In the genomic region with DNA sequence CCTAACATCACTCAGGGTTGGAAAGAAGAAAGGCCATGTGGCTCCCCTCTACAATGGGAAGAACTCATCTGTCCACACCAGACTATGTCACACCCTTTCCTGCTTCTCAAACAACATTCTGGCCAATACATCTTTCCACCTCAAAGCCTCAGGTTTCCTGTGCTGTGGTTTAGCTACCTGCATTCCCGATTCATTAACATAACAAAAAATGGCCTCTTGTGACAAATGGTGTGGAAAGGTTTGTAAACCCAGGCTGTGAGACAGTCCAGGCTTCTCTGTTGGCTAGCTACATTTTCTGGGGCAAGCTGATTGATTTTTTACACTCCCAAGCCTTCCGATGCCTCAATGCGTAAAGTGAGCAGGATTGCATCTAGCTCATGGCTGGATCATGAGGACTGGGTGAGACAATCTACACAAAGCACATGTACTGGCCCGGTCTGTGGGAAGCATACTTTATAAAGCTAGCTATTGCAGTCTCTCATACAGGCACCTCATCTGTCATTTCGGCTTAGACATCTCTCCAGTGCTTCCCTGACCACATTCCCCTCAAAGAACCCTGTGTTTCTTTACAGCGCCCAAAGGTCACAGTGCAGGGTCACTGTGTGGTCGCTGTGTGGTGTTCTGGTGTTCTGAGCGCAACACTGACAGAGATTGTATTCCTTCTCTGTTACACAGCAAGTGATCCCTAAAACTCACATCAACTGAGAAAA, we compare ENCODE assay signal across 35 mouse cellular contexts. TPM values are rescaled to one million over a fixed set of nuclear protein-coding genes. Genes with fewer than 3 reads are reported as not detected.
A peak's percentile ranks its signal among the peaks of the same experiment; 100 is the strongest.
DNase-seq lines count a peak whose midpoint lies in the region; TF ChIP-seq lines count a peak whose summit lies in the region.
"Had no signal": no experiment of that assay in that cellular context is flagged by ENCODE, and none has a peak within 500 bp of the region (broad histone marks: within the 10 kb centered on the region; RNA-seq: fewer than 3 reads in every experiment).

No protein-coding gene starts in this region.

- no peak overlapping the region for H3K27ac ChIP-seq in heart, embryonic 10.5 days
- no peak overlapping the region for H3K27ac ChIP-seq in ES-E14 (ENCODE audit: insufficient read depth, low read depth, low read length, poor library complexity, severe bottlenecking)
- H3K27ac ChIP-seq: embryonic facial prominence, embryonic 13.5 days; forebrain, embryonic 10.5 days; forebrain, embryonic 15.5 days; hindbrain, embryonic 13.5 days; liver, embryonic 14.5 days; macrophage; stomach, embryonic 15.5 days had no signal

- intact Hi-C loops in heart, postnatal 14 days (cut with DNase I): no loop called here

- H3K4me1 ChIP-seq in heart, embryonic 10.5 days: no peaks in the 10 kb centered on the region
- H3K4me1 ChIP-seq in ES-E14 (ENCODE audit: control insufficient read depth in 2 of 2, insufficient read depth in 2 of 2, low read length in 2 of 2, poor library complexity in 1 of 2): peaks cover 0 to 2% of the 10 kb centered on the region in 2 experiments; a peak in 1 of 4 replicates
- H3K4me1 ChIP-seq: forebrain, embryonic 15.5 days; stomach, embryonic 15.5 days had no signal

- in situ Hi-C loops in ES-E14 (cut with MboI; ENCODE audit: low sequenced_read_pairs in 2 of 2, unreplicated experiment in 2 of 2): no loop called here

- DNase-seq in heart, embryonic 10.5 days (ENCODE audit: low spot score): peak; percentile 51
- DNase-seq in heart, postnatal 14 days: no peak
- DNase-seq in ES-E14 (ENCODE audit: low read depth, low spot score) (peak; percentile 21), ZHBTc4 (ENCODE audit: low read depth, low spot score) (peak; percentile 52)
- DNase-seq in lung, postnatal 36 days: peak; percentile 46
- DNase-seq in layer of hippocampus, postnatal 10 days (ENCODE audit: low spot score in 2 of 2): no peak
- no peak for DNase-seq in ovary, postnatal 36 days (ENCODE audit: low spot score)
- DNase-seq: adrenal gland, postnatal 25 days; cerebellum, adult 11-12 months; cerebellum, adult 9-11 months; gastrocnemius, postnatal 10 days; heart, postnatal 4 days; kidney, adult 9 months; kidney, postnatal 14 days; layer of hippocampus, adult 9-11 months; liver; midbrain, embryonic 14.5 days; right cerebral cortex, postnatal 25 days had no signal

- H3K36me3 ChIP-seq in heart, embryonic 10.5 days: no peaks in the 10 kb centered on the region
- no peaks in the 10 kb centered on the region for H3K36me3 ChIP-seq in ES-E14 (ENCODE audit: control insufficient read depth, insufficient read depth, low read length, poor library complexity, severe bottlenecking)
- H3K36me3 ChIP-seq: embryonic facial prominence, embryonic 13.5 days; forebrain, embryonic 10.5 days; forebrain, embryonic 15.5 days; hindbrain, embryonic 13.5 days; stomach, embryonic 15.5 days had no signal

- H3K9me3 ChIP-seq in heart, embryonic 10.5 days: no peaks in the 10 kb centered on the region
- H3K9me3 ChIP-seq in ES-E14 (ENCODE audit: control insufficient read depth, insufficient read depth, low read depth, low read length): no peaks in the 10 kb centered on the region
- H3K9me3 ChIP-seq: embryonic facial prominence, embryonic 13.5 days; forebrain, embryonic 10.5 days; forebrain, embryonic 15.5 days; hindbrain, embryonic 13.5 days; stomach, embryonic 15.5 days had no signal

- 75% methylated on average over 8 of the region's 8 CpGs for WGBS in heart, embryonic 10.5 days

- H3K9ac ChIP-seq in ES-E14 (ENCODE audit: insufficient read depth, low read depth, low read length, poor library complexity, severe bottlenecking): no peak overlapping the region
- H3K9ac ChIP-seq: embryonic facial prominence, embryonic 13.5 days; forebrain, embryonic 15.5 days; hindbrain, embryonic 13.5 days; liver, embryonic 14.5 days; stomach, embryonic 15.5 days had no signal

- H3K4me3 ChIP-seq in heart, embryonic 10.5 days: no peak overlapping the region
- no peak overlapping the region for H3K4me3 ChIP-seq in ES-E14 (ENCODE audit: insufficient read depth in 1 of 2, low read depth in 1 of 2, low read length in 2 of 2, poor library complexity in 1 of 2, severe bottlenecking in 1 of 2)
- H3K4me3 ChIP-seq: embryonic facial prominence, embryonic 13.5 days; forebrain, embryonic 10.5 days; forebrain, embryonic 15.5 days; hindbrain, embryonic 13.5 days; stomach, embryonic 15.5 days had no signal

- H3K27me3 ChIP-seq in heart, embryonic 10.5 days (ENCODE audit: insufficient read depth, poor library complexity, severe bottlenecking): no peaks in the 10 kb centered on the region
- H3K27me3 ChIP-seq: embryonic facial prominence, embryonic 13.5 days; forebrain, embryonic 15.5 days; hindbrain, embryonic 13.5 days; stomach, embryonic 15.5 days had no signal

TF ChIP-seq in ES-E14, 5 proteins besides CTCF, POLR2A, EP300 and RAD21:
- TF ChIP-seq ZC3H11A (IDR thresholded peaks at IDR 0.05; ENCODE audit: borderline replicate concordance, low read depth, low read length) (no peak), HCFC1 (IDR thresholded peaks at IDR 0.05; ENCODE audit: borderline replicate concordance, insufficient read depth, low read length) (no peak), MAFK (IDR thresholded peaks at IDR 0.05; ENCODE audit: insufficient read depth, low read depth, low read length) (no peak), CHD2 (IDR thresholded peaks at IDR 0.05; ENCODE audit: low read depth, low read length) (no peak), ZNF384 (IDR thresholded peaks at IDR 0.05; ENCODE audit: low read depth, low read length) (no peak)

RNA-seq across cellular contexts. Expression of a gene that starts 6.6 kb away (rescaled TPM):
- polyA plus RNA-seq in heart, embryonic 10.5 days (2016; fragmentation: Nextera tagmentation; extraction: Ambion mirVana): not detected in 2 replicates
- not detected for total RNA-seq in heart, postnatal 14 days (2021)
- not detected in 2 replicates for total RNA-seq in ES-E14 (2012; rRNA removed)
- not detected for total RNA-seq in layer of hippocampus, postnatal 10 days (2021)
- total RNA-seq: adrenal gland, postnatal 25 days; common myeloid progenitor, adult 5-6 weeks; gastrocnemius, postnatal 10 days; heart, postnatal 4 days; left cerebral cortex, adult 18-20 months; left cerebral cortex, postnatal 14 days; megakaryocyte-erythroid progenitor cell, adult 5-6 weeks; monocyte, adult 5-6 weeks had no signal
- polyA plus RNA-seq: CD4-positive, CD25-positive, alpha-beta regulatory T cell, adult 4 months; embryonic facial prominence, embryonic 13.5 days; forebrain, embryonic 10.5 days; forebrain, embryonic 15.5 days; heart, embryonic 11.5 days; heart, embryonic 16.5 days; intestine, embryonic 16.5 days; neural tube, embryonic 14.5 days had no signal

Comparison
In these comparisons a context has a peak if more than half of its experiments do, and no peak if none do; other contexts are left out.
1. DNase-seq: peak in heart, embryonic 10.5 days (single experiment), ES-E14 (single experiment), ZHBTc4 (single experiment) and lung, postnatal 36 days (single experiment); none in heart, postnatal 14 days (0 of 2), layer of hippocampus, postnatal 10 days (0 of 2) and ovary, postnatal 36 days (single experiment).